Mouse (Mus musculus) lung, adult 2 months (tissue): Measurements from ENCODE around the gene Mbd3l2. TPM values are rescaled to one million over a fixed set of nuclear protein-coding genes. Genes with fewer than 3 reads are reported as not detected.
"Not testable (repeated sequence)": the region's sequence is repeated elsewhere in the genome, so short reads cannot be mapped to it uniquely, and the experiment has no call there.

ENCODE experiments used
- DNase-seq: peaks from one replicate; pipeline ENCODE4 v3.0.0; 2022
- H3K4me1 ChIP-seq: fragments of 200-500 bp; 2 replicates; pipeline ENCODE4 v1.6.1; 2011; ENCODE audit warnings: low read length; ENCODE audit not compliant: control insufficient read depth, insufficient read depth
- H3K4me3 ChIP-seq: fragments of 200-500 bp; replicated peaks from 2 replicates; pipeline ENCODE3; 2011; ENCODE audit warnings: low read depth, mild to moderate bottlenecking, control low read depth, low read length; ENCODE audit errors: extremely low read depth
- CTCF ChIP-seq: fragments of 200-500 bp; IDR thresholded peaks from 2 replicates; pipeline ENCODE4 v1.5.1; 2011; ENCODE audit warnings: mild to moderate bottlenecking, low read length, control low read depth; ENCODE audit not compliant: insufficient read depth
- POLR2A ChIP-seq: fragments of 200-500 bp; IDR thresholded peaks from 2 replicates; pipeline ENCODE4 v1.6.1; 2011; ENCODE audit warnings: low read depth, mild to moderate bottlenecking, control low read depth, low read length, borderline replicate concordance; ENCODE audit errors: extremely low read depth
- WGBS: fragments of 180-500 bp; shearing (Covaris S2); methylation state at CpG from one replicate; pipeline ENCODE4 v1.1.7; 2018; 5-methylcytosine and 5-hydroxymethylcytosine counted together
- polyA plus RNA-seq: library from polyadenylated mRNA; depleted of rRNA; stranded (reverse); fragments of >200 nt; gene quantifications from 2 replicates; pipeline ENCODE4 v1.2.3, GENCODE M21; 2012; rRNA removed

The Mbd3l2 gene
- not detected in 2 replicates for polyA plus RNA-seq

DNA sequence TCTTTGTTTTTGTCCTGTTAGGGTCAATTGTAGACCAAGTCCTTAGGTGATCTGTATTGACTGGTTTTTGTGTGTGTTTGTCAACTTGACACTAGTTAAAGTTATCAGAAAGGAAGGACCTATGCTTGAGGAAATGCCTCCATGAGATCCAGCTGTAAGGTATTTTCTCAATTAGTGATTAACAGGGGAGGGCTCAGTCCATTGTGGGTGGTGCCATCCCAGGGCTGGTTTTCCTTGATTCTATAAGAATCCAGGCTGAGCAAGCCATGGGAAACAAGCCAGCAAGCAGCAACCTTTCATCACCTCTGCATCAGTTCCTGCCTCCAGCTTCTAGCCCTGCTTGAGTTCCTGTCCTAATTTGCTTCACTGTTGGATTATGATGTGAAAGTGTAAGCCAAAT lies at the start of gene Mbd3l2:
Gene Mbd3l2, plus strand, starts transcription at position 301 of the 400 bp plus-strand sequence.
- no peak for DNase-seq
- no peaks in the 10 kb centered on the region for H3K4me1 ChIP-seq
- TF ChIP-seq POLR2A: no peak
- no peak for TF ChIP-seq CTCF
- no peak within 1 kb of the TSS for H3K4me3 ChIP-seq

DNA sequence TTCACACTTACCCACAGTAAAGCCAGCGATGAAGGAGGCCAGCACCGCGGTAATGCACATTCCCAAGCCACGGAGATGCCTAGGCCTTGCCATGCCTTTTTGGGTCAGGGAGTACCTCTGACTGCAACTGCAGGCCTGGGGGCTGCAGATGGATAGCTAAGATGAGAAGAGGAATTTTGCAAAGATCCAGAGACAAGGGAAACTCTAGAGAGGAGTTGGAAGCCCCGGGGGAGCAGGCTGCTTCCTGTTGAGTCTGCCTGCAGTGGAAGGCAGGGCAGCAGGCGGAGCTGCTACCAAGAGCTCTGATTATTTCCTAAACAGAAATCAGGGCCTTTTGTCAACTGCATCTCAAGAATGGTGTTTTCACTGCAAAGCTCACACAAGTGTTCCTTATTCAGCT lies 44.7 kb upstream of the Mbd3l2 start:
- peak overlapping the region; percentile 31 for H3K4me3 ChIP-seq
- no peak for TF ChIP-seq CTCF
- no peak for TF ChIP-seq POLR2A
- no peak for DNase-seq
- H3K4me1 ChIP-seq: no peaks in the 10 kb centered on the region
- WGBS: 22% methylated on average over 6 of the region's 6 CpGs

DNA sequence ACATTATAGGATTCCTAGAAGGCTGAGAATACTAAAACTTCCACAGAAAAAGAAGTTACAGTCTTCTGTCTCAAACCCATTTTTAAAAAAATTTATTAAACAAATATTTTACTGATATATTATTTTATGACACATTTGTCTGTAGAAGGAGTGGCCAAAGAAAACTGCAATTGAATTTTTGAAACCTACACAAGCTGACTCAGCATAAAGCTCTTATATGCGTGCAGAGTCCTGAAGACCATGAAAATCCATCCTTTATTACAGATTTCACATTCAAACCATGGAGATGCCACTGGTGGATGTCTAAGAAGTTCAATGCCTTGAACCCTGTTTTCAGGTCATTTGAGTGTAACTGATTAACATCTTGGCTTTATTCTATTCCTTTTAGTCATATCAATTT lies 30.8 kb upstream of the Mbd3l2 start:
- WGBS: 70% methylated on average over 1 of the region's 1 CpGs

DNA sequence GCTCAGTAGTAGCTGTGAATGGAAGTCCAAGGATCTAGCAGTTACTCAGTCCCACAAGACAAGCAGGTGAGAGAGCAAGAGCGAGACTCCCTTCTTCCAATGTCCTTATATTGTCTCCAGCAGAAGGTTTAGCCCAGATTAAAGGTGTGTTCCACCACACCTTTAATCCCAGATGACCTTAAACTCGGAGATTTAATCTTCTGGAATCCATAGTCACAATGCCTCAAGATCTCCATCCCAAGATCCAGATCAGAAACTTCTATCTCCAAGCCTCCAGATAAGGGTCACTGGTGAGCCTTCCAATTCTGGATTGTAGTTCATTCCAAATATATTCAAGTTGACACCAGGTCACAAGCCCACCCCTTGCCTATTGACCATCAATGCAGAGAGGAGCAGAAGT lies 27.6 kb upstream of the Mbd3l2 start, which contains the start of gene Naalad2:
Gene Naalad2, minus strand, starts transcription at position 101 of the 400 bp plus-strand sequence.
- H3K4me3 ChIP-seq, H3K4me1 ChIP-seq, DNase-seq: not testable (repeated sequence)
- WGBS: 62% methylated on average over 2 of the region's 2 CpGs

More for the DNA sequence above, 30.8 kb upstream of the Mbd3l2 start:
- H3K4me1 ChIP-seq: no peaks in the 10 kb centered on the region
- DNase-seq: no peak
- H3K4me3 ChIP-seq: no peak overlapping the region
- no peak for TF ChIP-seq CTCF
- TF ChIP-seq POLR2A: no peak

DNA sequence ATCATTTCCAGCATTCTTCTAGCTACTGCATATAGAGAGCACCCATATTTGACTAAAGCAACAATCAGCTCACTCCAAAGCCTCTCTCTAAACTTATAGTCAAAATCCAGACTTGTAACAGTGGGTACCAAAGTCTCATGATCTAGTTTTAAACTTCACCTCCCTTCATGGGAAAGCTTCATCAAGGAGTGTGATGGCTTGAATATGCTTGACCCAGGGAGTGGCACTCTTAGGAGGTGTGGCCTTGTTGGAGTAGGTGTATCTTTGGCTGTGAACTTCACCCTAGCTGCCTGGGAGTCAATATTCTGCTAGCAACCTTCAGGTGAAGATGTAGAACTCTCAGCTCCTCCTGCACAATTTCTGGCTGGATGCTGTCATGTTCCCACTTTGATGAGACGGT lies 26.3 kb upstream of the Mbd3l2 start, which contains the start of gene Ubtfl1:
Gene Ubtfl1, plus strand, starts transcription at position 301 of the 400 bp plus-strand sequence.
- WGBS: 58% methylated on average over 1 of the region's 1 CpGs
- no peak for TF ChIP-seq POLR2A
- TF ChIP-seq CTCF: no peak

DNA sequence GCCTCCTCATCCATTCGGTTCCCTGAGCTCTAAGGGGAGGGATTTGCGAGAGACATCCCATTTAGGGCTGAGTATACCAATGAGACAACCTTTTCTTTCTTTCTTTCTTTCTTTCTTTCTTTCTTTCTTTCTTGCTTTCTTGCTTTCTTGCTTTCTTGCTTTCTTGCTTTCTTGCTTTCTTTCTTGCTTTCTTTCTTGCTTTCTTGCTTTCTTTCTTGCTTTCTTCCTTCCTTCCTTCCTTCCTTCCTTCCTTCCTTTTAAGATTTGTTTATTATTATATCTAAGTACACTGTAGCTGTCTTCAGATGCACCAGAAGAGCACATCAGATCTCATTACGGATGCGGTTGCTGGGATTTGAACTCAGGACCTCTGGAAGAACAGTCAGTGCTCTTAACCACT lies 18.1 kb upstream of the Mbd3l2 start:
- not testable (repeated sequence) for H3K4me3 ChIP-seq, H3K4me1 ChIP-seq, DNase-seq
- 74% methylated on average over 4 of the region's 4 CpGs for WGBS

More for the DNA sequence above, 26.3 kb upstream of the Mbd3l2 start, which contains the start of gene Ubtfl1:
- no peak for DNase-seq
- Histone ChIP-seq H3K4me3 (no peak within 1 kb of the TSS), H3K4me1 (no peaks in the 10 kb centered on the region)

DNA sequence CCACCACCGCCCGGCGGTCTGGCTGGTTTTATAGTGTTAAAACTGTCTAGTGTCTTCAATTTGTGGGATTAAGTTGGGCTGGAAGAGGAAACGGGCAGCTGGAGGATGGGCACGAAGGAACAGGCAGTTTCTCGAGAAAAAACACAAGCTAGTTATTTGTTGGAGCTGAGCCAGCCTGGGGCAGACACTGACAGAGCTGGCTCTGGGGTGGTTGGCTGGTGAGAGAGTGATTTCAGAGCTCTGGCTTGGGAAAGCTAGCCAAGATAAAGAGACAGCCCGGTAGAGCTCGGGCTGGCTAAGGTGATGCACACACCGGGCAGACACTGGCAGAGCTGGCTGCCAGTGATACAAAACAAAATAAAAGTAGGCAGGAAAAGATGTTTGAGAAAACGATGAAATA lies 1.2 kb downstream of the Mbd3l2 start:
- no peaks in the 10 kb centered on the region for H3K4me1 ChIP-seq
- TF ChIP-seq POLR2A (no peak), CTCF (no peak)
- no peak overlapping the region for H3K4me3 ChIP-seq
- DNase-seq: no peak
- WGBS: 75% methylated on average over 10 of the region's 10 CpGs

DNA sequence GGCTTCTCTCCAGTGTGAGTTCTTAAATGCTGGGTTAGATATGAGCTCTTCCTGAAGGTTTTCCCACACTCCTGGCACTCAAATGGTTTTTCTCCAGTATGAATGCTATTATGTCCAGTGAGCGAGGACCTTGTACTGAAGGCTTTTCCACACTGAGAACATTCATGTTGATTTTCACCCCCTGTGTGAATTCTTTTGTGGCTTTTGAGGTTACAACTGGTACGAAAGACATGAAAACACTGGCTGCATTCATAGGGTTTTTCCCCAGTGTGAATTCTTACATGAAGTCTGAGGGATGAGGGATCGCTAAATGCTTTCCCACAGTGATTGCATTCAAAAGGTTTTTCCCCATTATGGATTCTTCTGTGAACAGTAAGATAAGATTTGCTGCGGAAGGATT lies 26.1 kb downstream of the Mbd3l2 start:
- 98% methylated on average over 4 of the region's 4 CpGs for WGBS

DNA sequence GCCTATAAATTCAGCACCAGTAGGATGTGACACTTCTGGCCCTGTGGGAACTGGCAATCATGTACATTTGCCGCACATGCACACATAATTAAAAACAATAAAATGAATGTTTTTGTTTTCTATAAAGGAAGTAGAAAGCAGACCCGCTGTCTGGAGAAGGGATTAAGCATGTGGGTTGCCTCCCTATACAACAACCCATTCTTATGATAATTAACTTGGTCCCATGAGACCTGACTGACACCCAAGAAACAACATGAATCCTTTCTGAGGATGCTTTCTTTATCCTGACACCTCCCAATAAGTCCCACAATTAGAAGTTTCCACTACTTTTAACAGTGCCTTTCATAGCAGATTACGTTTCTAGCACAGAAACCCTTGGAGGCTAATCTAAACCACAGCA lies 36.9 kb downstream of the Mbd3l2 start:
- 80% methylated on average over 3 of the region's 3 CpGs for WGBS
- Histone ChIP-seq H3K4me3 (no peak overlapping the region), H3K4me1 (no peaks in the 10 kb centered on the region)
- no peak for DNase-seq
- TF ChIP-seq CTCF: no peak
- no peak for TF ChIP-seq POLR2A

More for the DNA sequence above, 26.1 kb downstream of the Mbd3l2 start:
- DNase-seq: no peak
- no peak for TF ChIP-seq POLR2A
- H3K4me3 ChIP-seq: no peak overlapping the region
- no peaks in the 10 kb centered on the region for H3K4me1 ChIP-seq

DNA sequence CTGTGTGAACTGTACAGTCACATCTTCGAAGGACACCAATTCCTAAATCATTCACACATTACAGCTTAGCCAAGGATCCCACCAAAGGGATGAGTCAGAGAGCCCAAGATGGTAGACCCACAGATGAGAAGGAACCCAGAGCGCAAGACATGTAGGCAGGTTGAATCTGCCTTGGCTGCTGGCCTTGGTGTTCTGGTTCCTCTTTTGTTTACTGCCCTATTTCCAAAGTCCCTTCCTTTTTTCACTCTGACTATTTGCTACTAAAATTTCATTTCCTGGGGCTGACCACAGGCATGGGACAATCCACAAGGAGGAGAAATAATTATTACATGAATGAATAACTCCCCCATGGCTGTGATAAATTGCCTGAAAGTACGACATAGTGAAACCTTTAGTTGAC lies 37.6 kb downstream of the Mbd3l2 start:
- H3K4me1 ChIP-seq: no peaks in the 10 kb centered on the region
- WGBS: 81% methylated on average over 3 of the region's 3 CpGs
- no peak for DNase-seq
- no peak overlapping the region for H3K4me3 ChIP-seq
- no peak for TF ChIP-seq POLR2A
- no peak for TF ChIP-seq CTCF
